Mouse (Mus musculus) heart, postnatal 10 days (tissue): ENCODE results near the gene Ctso. TPM values are rescaled to one million over a fixed set of nuclear protein-coding genes. Genes with fewer than 3 reads are reported as not detected.

ENCODE experiments used
- DNase-seq, 2 experiments: peaks; one replicate each; pipeline ENCODE4 v3.0.0; 2021
- intact Hi-C: fragments of 180-260 bp; cut with DNase I; formaldehyde crosslinking; loops from one replicate; pipeline ENCODE4 v1.15.1; 2025
- total RNA-seq, 2 experiments: library from RNA; stranded (reverse); gene quantifications; 2 replicates each; pipeline ENCODE4 v1.2.3; 2021

Gene Ctso
- total RNA-seq, 2 experiments from 2014 or later: 10.2 to 11.0 TPM

GRCm38 (mm10) chr3:81944851-81945393 is 12.5 kb downstream of the Ctso start:
- no peak for DNase-seq
- intact Hi-C loops: no loop called here

DNA sequence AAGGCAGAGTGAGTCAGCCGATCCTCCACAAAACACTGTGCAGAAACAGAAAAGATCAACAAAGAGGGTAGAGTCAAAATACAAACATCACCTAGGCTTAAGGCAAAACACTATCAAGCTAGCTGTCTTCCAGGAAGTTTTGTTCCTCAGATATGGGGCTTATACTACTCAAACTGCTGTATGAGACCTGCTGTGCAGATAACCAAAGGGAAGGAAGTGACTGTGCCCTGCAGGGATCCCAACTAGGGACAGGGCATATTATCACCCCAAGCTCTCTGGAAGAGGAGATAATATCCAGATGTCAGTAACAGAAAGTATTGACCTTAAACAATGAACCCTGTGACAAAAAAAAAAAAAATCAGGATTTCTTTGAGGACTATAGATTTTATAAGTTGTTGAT is 16.6 kb downstream of the Ctso start:
- DNase-seq: no peak
- intact Hi-C loops: no loop called here

GRCm38 (mm10) chr3:81951785-81952184 is 19.4 kb downstream of the Ctso start:
- intact Hi-C loops: no loop called here
- no peak for DNase-seq

DNA sequence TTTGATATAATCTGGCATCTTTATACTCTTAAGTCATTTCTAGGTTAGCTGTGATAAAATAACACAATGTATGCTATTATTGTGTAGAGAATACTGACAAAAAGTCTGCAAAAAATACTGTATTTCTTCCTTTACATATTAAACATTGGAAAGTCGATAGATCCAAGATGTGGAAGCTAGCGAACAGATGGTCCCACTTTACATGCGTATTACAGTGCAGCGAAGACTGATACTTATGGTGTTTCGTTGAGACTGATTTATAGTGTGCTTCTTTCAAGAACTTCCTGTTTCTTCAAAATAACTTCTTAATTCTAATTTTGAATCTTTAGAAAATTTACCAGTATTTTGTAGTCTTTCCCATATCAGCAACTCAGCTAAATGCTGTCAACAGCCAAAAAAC is 25.1 kb downstream of the Ctso start:
- intact Hi-C loops: no loop called here
- DNase-seq: no peak

- intact Hi-C loops: no loop called here
- DNase-seq: no peak
Measured at GRCm38 (mm10) chr3:81961336-81961735, 28.9 kb downstream of the Ctso start.

DNA sequence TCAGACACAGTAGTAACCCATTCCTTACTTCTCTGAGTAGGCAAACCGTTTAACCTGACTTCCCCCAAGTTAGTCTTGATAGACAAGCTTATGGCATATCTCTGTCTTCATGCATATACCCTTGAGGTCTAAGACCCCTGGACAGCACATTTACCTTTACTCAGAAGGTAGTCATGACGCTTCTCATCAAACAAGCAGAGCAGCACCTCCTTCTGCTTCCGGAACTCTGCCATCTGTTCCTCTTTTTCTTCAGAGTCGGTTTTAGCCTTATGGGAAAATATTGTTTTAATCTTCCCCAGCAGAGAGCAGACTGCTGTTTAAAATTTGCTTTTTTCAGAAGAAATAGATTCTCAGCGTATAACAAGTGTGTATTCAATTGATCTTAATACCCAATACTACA is 31.4 kb downstream of the Ctso start:
- intact Hi-C loops: no loop called here
- no peak for DNase-seq

GRCm38 (mm10) chr3:81964596-81964995 is 32.2 kb downstream of the Ctso start:
- intact Hi-C loops: no loop called here
- DNase-seq: no peak

DNA sequence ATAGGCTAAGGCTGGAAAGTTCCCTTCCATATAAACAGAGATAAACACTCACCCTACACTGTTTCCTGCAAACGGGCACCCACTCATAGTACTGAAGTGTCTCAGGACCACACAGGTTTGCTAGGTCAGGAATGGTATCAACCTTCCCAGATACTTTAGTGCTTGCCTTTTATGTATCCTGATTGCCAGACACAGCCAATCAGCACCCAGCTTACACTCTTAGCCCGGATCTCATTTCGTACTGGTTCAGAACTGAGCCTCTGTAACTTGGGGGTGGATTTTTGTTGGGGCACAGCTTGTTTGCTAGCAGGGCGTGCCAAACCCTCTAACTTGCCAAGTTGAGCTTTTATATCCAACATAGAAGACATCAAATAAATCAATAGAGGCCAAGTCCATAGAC is 43.2 kb downstream of the Ctso start:
- DNase-seq: no peak
- intact Hi-C loops: no loop called here

DNA sequence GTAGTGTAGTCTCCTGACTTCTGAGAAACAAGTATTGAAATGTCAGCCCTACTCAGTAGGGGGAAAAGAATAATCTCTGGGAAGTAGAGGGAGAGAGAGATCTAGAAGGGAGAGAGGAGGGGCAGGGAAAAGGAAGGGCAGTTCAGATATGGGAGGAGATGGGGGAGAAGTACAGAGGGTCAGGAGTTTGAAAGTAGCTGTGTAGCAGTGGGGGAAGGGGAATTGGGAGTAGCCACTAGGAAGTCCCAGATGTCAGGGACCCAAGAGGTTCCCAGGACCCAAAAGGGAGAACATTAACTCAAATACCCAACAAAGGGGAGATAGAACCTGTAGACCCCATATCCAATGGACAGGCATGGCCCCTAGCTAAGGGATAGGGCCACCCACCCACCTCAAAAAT is 43.7 kb downstream of the Ctso start, which contains the start of gene Tdo2:
Tdo2 (minus strand) TSS at position 101 of the 400 bp plus-strand sequence.
- DNase-seq: no peak
- intact Hi-C loops: no loop called here

GRCm38 (mm10) chr3:81981576-81981975 is 49.2 kb downstream of the Ctso start:
- intact Hi-C loops: no loop called here
- no peak for DNase-seq

- intact Hi-C loops: no loop called here
- DNase-seq: no peak
Measured at GRCm38 (mm10) chr3:81981990-81982389, 49.6 kb downstream of the Ctso start, which contains the start of gene Asic5. Gene Asic5, plus strand, starts transcription at chr3:81982290.

DNA sequence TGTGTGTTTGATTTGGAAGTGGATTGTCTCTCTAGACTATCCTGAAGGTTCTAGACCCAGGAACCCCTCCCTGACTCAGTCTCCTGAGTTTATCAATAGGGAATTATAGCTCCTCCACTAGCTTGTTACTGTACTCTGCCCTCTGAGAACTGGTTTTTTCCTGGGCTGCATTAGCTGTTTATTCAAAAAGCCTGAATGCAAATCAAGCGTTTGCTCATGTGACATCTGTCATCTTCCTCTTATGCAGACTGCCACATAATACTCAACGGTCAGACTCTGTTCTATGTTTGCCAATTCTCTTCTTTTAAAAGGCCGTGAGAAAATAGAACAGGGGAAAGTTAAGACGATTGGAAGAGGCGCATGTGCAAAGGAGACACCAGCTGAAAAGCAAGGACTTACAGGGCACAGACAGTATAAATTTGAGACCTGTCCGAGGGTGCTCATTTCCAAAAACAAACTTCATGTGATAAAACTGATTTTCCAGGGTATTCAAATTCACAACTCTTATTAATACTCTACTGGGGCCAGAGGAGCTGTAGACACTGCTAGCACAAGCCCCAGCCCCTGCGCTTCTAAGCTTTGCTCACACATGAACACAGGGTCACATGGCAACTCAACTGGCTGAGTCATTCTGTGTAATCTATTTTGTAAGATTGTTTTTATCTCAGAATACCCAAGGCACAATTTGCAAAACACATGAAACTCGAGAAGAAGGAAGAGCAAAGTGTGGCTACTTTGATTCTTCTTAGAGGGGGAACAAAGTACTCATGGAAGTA is 50.9 kb downstream of the Ctso start:
- intact Hi-C loops: no loop called here

GRCm38 (mm10) chr3:81985100-81985499 is 52.7 kb downstream of the Ctso start:
- intact Hi-C loops: no loop called here

More for the DNA sequence above, 50.9 kb downstream of the Ctso start:
- DNase-seq: no peak

DNA sequence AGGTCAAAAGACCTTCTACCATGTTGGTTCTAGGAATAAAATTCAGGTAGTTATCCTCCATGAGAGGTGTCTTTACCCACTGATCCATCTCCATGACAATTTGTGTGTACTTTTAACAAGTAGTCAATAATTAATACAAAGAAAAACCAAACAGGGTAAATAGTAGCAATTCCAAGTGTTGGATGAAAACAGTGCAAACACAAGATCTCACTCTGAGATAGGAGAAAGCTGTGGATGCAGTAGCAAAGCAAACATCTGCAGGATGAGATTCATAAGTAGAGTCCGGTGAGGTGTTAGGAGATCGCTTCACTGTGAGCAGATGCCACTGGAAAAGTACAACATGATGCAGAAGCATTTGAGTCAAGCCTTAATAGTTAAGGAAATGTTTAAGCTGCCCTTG is 53.7 kb downstream of the Ctso start:
- DNase-seq: no peak
- intact Hi-C loops: no loop called here

More at GRCm38 (mm10) chr3:81985100-81985499, 52.7 kb downstream of the Ctso start:
- no peak for DNase-seq

DNA sequence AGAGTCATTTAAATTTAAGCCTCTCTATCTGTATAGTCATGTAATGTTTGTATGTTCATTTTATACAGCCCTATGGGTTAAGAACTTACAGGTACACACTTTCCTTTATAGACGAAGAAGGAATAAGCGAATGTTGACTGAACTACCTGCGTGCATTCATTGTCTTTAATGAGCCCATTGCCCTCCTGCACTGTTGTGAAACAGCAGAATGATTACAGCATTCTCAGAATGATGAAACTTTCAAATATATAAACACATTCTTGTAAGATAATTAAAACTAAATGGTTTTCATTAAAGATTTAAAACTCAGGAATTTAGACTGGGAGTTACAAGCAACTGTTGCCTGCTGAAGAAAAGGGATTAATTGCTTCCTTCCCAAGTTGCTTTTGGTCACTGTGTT is 55.2 kb downstream of the Ctso start:
- DNase-seq: no peak
- intact Hi-C loops: no loop called here

GRCm38 (mm10) chr3:81989692-81990141 is 57.3 kb downstream of the Ctso start:
- intact Hi-C loops: no loop called here
- peak; percentile 6 to 7 for DNase-seq

- no peak for DNase-seq
- intact Hi-C loops: no loop called here
Measured at GRCm38 (mm10) chr3:81990531-81990930, 58.1 kb downstream of the Ctso start.

DNA sequence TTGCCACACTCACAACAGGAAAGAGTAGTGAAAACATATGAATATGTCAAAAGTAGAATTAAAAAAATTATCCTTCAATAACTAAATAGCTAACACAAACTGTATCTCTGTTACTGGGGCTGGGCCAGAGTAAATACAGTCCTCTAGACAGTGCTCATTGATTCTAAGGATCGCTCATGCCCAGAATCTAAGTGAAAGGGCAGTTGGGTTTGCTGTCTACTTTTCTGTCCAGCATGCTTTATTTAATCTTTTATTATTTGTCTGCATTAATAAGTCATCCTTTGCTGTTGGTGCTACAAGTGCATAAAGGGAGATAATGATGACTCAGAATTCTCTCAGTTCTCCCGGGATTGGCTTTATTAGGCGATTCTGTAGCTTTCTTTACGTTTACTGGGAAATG is 63.0 kb downstream of the Ctso start:
- intact Hi-C loops: loop anchor here (5.0 kb wide), 2 partner anchors 357 to 862 kb away; no protein-coding TSS in a partner anchor
- no peak for DNase-seq

GRCm38 (mm10) chr3:81995988-81996387 is 63.6 kb downstream of the Ctso start:
- intact Hi-C loops: loop anchor here (2.0 to 5.0 kb wide), 3 partner anchors 33 to 861 kb away; no protein-coding TSS in a partner anchor
- peak; percentile 32 to 54 for DNase-seq
